Mouse (Mus musculus) stomach, embryonic 16.5 days (tissue): ENCODE measurements at regions not wholly inside any gene's neighbourhood (a gene's known extent, or its start where the extent isn't known, plus 50 kb on each side); places are given as distances from the start of the nearest gene placed in this dataset. TPM values are rescaled to one million over a fixed set of nuclear protein-coding genes. Genes with fewer than 3 reads are reported as not detected.

ENCODE experiments used
- ATAC-seq: fragments of 200-750 bp; cut with Nextera tagmentation; 2 replicates; pipeline ENCODE4 v1.8.0; 2017; ENCODE audit warnings: moderate number of reproducible peaks, moderate TSS enrichment; ENCODE audit not compliant: insufficient read depth, low FRiP score
- H3K27ac ChIP-seq: fragments of 300-500 bp; sonication (generic); 2 replicates; pipeline ENCODE4 v1.5.1; 2014; ENCODE audit warnings: low read length
- H3K27me3 ChIP-seq: fragments of 300-500 bp; sonication (generic); 2 replicates; pipeline ENCODE4 v1.6.1; 2014; ENCODE audit warnings: low read length, control low read depth, mixed read lengths; ENCODE audit not compliant: control insufficient read depth, insufficient read depth
- H3K36me3 ChIP-seq: fragments of 300-500 bp; sonication (generic); 2 replicates; pipeline ENCODE4 v1.6.1; 2014; ENCODE audit warnings: low read length; ENCODE audit not compliant: control insufficient read depth, insufficient read depth
- H3K4me1 ChIP-seq: fragments of 300-500 bp; sonication (generic); 2 replicates; pipeline ENCODE4 v1.6.1; 2014; ENCODE audit warnings: low read length, control low read depth, mixed read lengths; ENCODE audit not compliant: control insufficient read depth, insufficient read depth
- H3K4me2 ChIP-seq: fragments of 300-500 bp; sonication (generic); 2 replicates; pipeline ENCODE4 v1.6.1; 2014; ENCODE audit warnings: low read depth, low read length, mixed read lengths
- H3K4me3 ChIP-seq: fragments of 300-500 bp; sonication (generic); replicated peaks from 2 replicates; pipeline ENCODE4 v1.5.1; 2014; ENCODE audit warnings: mild to moderate bottlenecking, low read length
- H3K9ac ChIP-seq: fragments of 300-500 bp; sonication (generic); 2 replicates; pipeline ENCODE4 v1.6.1; 2014; ENCODE audit warnings: low read length
- H3K9me3 ChIP-seq: fragments of 300-500 bp; sonication (generic); replicated peaks from 2 replicates; pipeline ENCODE4 v1.6.1; 2016; ENCODE audit warnings: low read length, control low read depth; ENCODE audit not compliant: control insufficient read depth
- WGBS: fragments of 180-500 bp; shearing (Covaris S2); extraction: QIAGEN DNeasy Blood & Tissue Kit; methylation state at CpG from one replicate; pipeline ENCODE4 v1.1.7; 2014; 5-methylcytosine and 5-hydroxymethylcytosine counted together
- microRNA-seq: library from miRNA; unstranded; fragments of <30 nt; microRNA quantifications from one replicate; pipeline ENCODE4, GENCODE M21; 2016

GRCm38 (mm10) chr4:137104447-137105044, 55.9 kb upstream of the Zbtb40 start:
- whole genome bisulfite sequencing: 82% methylated on average over 10 of the region's 10 CpGs

DNA sequence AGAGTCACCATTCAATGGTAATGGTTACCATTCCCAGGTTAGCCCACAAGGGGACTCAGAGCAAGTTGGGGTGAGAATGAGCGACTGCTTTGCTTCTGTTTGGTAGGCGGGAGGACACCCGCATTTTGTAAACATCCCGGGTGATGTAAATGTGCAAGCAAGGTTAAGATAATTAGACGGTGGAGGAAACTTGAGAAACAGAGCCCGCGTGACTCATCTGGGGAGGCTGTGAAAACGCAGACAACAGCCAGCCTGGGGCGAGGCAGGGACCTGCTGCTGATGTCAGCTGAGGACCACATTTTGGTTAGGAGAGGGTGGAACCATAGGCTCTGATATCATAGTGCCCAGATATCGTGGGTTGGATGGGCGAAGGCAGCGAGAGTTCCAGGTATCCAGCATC, 52.6 kb upstream of the Zbtb40 start:
- no peak for ATAC-seq
- no peak overlapping the region for H3K4me3 ChIP-seq
- WGBS: 75% methylated on average over 12 of the region's 12 CpGs

More at GRCm38 (mm10) chr4:137104447-137105044, 55.9 kb upstream of the Zbtb40 start:
- Histone ChIP-seq H3K27ac (no peak overlapping the region), H3K4me3 (no peak overlapping the region), H3K36me3 (no peaks in the 10 kb centered on the region), H3K9me3 (no peaks in the 10 kb centered on the region), H3K4me2 (no peak overlapping the region), H3K27me3 (no peaks in the 10 kb centered on the region), H3K4me1 (no peaks in the 10 kb centered on the region), H3K9ac (no peak overlapping the region)
- ATAC-seq: no peak

GRCm38 (mm10) chr4:137100756-137101155, 52.2 kb upstream of the Zbtb40 start:
- no peak for ATAC-seq
- no peak overlapping the region for H3K4me2 ChIP-seq
- H3K27ac ChIP-seq: no peak overlapping the region
- no peaks in the 10 kb centered on the region for H3K36me3 ChIP-seq
- WGBS: 94% methylated on average over 4 of the region's 4 CpGs
- no peaks in the 10 kb centered on the region for H3K4me1 ChIP-seq
- H3K27me3 ChIP-seq: no peaks in the 10 kb centered on the region
- no peak overlapping the region for H3K9ac ChIP-seq
- H3K9me3 ChIP-seq: no peaks in the 10 kb centered on the region
- H3K4me3 ChIP-seq: no peak overlapping the region

More for the DNA sequence above, 52.6 kb upstream of the Zbtb40 start:
- H3K36me3 ChIP-seq: no peaks in the 10 kb centered on the region
- H3K4me1 ChIP-seq: no peaks in the 10 kb centered on the region
- no peaks in the 10 kb centered on the region for H3K9me3 ChIP-seq
- no peak overlapping the region for H3K9ac ChIP-seq
- no peaks in the 10 kb centered on the region for H3K27me3 ChIP-seq
- H3K27ac ChIP-seq: no peak overlapping the region
- no peak overlapping the region for H3K4me2 ChIP-seq

Small RNA genes in the stretch of these regions (microRNA-seq; reads per million reads assigned to microRNA genes)
- gene Gm23263 (not detected), gene Gm25399 (not detected)
